Mouse (Mus musculus) forebrain, embryonic 16.5 days (tissue): ENCODE measurements around the gene Kcnn4. TPM values are rescaled to one million over a fixed set of nuclear protein-coding genes. Genes with fewer than 3 reads are reported as not detected.
A peak's percentile ranks its signal among the peaks of the same experiment; 100 is the strongest.

ENCODE experiments used
- ATAC-seq: fragments of 200-750 bp; cut with Nextera tagmentation; 2 replicates; pipeline ENCODE4 v1.8.0; 2017; ENCODE audit warnings: mild to moderate bottlenecking, moderate library complexity
- H3K27ac ChIP-seq: fragments of 300-500 bp; sonication (generic); 2 replicates; pipeline ENCODE4 v1.5.1; 2014; ENCODE audit warnings: low read length, control low read depth
- H3K27me3 ChIP-seq: fragments of 300-500 bp; sonication (generic); replicated peaks from 2 replicates; pipeline ENCODE4 v1.6.1; 2014; ENCODE audit warnings: low read length; ENCODE audit not compliant: control insufficient read depth, insufficient read depth
- H3K36me3 ChIP-seq: fragments of 300-500 bp; sonication (generic); 2 replicates; pipeline ENCODE4 v1.6.1; 2014; ENCODE audit not compliant: control insufficient read depth, insufficient read depth
- H3K4me1 ChIP-seq: fragments of 300-500 bp; sonication (generic); replicated peaks from 2 replicates; pipeline ENCODE4 v1.6.1; 2014; ENCODE audit warnings: low read length; ENCODE audit not compliant: control insufficient read depth, insufficient read depth
- H3K4me2 ChIP-seq: fragments of 300-500 bp; sonication (generic); 2 replicates; pipeline ENCODE4 v1.6.1; 2014; ENCODE audit warnings: mild to moderate bottlenecking, low read length, control low read depth
- H3K4me3 ChIP-seq: fragments of 300-500 bp; sonication (generic); replicated peaks from 2 replicates; pipeline ENCODE4 v1.5.1; 2014; ENCODE audit warnings: mild to moderate bottlenecking, low read length, control low read depth
- H3K9ac ChIP-seq: fragments of 300-500 bp; sonication (generic); replicated peaks from 2 replicates; pipeline ENCODE4 v1.6.1; 2014; ENCODE audit warnings: low read depth, low read length, control low read depth
- H3K9me3 ChIP-seq: fragments of 300-500 bp; sonication (generic); 2 replicates; pipeline ENCODE4 v1.6.1; 2016; ENCODE audit warnings: low read length; ENCODE audit not compliant: control insufficient read depth
- WGBS: fragments of 180-500 bp; shearing (Covaris S2); extraction: QIAGEN DNeasy Blood & Tissue Kit; methylation state at CpG from one replicate; pipeline ENCODE4 v1.1.7; 2014; 5-methylcytosine and 5-hydroxymethylcytosine counted together
- polyA plus RNA-seq: library from polyadenylated mRNA; unstranded; fragments of >200 nt; fragmentation: Nextera tagmentation; extraction: Ambion mirVana; gene quantifications from 2 replicates; pipeline ENCODE4 v1.2.1, GENCODE M21; 2015

Kcnn4 gene
- polyA plus RNA-seq, 1 experiment from 2014 or later, result 0.80 TPM

DNA sequence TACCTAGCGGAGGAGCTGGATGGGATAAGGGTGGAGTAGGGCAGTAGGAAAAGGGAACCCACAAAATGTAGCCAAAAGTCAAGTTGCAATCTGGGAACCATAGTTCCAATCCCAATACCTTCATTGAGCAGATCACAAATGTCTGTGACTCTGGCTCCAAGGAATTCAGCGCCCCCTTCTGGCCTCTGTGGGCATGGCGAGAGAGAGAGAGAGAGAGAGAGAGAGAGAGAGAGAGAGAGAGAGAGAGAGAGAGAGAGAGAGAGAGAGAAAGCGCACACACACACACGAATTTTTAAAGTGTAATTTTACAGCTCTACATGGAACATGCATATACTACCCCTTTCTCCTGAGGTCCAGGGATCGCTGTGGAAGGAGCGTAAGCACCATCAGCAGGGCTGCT is 6.8 kb upstream of the Kcnn4 start:
- H3K4me1 ChIP-seq, result 0 out of 2 replicates have a peak, but pooled peaks cover 3% of the 10 kb centered on the region
- no peak overlapping the region for H3K4me3 ChIP-seq
- no peak for ATAC-seq
- no peaks in the 10 kb centered on the region for H3K36me3 ChIP-seq
- H3K9ac ChIP-seq, result no peak overlapping the region
- H3K27me3 ChIP-seq, result no peaks in the 10 kb centered on the region
- 30% methylated on average over 6 of the region's 7 CpGs for WGBS
- H3K27ac ChIP-seq, result no peak overlapping the region
- H3K9me3 ChIP-seq, result no peaks in the 10 kb centered on the region
- no peak overlapping the region for H3K4me2 ChIP-seq

DNA sequence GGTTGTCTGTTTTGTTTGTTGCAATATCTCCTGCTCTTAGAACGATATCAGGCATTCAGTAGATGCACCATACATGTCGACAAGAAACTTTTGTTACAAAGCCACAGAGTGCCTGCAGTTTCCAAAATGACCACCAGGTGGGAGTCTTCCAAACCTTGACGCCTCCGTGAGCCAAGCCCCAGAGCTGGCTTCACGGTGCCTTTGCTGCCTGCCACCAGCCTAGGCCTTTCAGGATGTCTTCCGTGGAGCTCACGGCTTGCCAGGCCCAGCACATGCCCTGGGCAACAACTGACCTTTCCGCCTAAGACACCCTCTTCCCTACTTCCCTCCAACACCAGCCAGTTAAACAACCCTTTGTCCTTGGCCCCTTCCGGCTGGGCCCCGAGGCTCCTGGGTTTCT is 5.2 kb upstream of the Kcnn4 start:
- peak; percentile 77 for ATAC-seq
- H3K27ac ChIP-seq, result no peak overlapping the region
- H3K27me3 ChIP-seq, result no peaks in the 10 kb centered on the region
- H3K4me2 ChIP-seq, result no peak overlapping the region
- H3K36me3 ChIP-seq, result no peaks in the 10 kb centered on the region
- H3K9ac ChIP-seq, result no peak overlapping the region
- H3K9me3 ChIP-seq, result no peaks in the 10 kb centered on the region
- 0 out of 2 replicates have a peak, but pooled peaks cover 3% of the 10 kb centered on the region for H3K4me1 ChIP-seq
- H3K4me3 ChIP-seq, result no peak overlapping the region
- 19% methylated on average over 10 of the region's 10 CpGs for WGBS

DNA sequence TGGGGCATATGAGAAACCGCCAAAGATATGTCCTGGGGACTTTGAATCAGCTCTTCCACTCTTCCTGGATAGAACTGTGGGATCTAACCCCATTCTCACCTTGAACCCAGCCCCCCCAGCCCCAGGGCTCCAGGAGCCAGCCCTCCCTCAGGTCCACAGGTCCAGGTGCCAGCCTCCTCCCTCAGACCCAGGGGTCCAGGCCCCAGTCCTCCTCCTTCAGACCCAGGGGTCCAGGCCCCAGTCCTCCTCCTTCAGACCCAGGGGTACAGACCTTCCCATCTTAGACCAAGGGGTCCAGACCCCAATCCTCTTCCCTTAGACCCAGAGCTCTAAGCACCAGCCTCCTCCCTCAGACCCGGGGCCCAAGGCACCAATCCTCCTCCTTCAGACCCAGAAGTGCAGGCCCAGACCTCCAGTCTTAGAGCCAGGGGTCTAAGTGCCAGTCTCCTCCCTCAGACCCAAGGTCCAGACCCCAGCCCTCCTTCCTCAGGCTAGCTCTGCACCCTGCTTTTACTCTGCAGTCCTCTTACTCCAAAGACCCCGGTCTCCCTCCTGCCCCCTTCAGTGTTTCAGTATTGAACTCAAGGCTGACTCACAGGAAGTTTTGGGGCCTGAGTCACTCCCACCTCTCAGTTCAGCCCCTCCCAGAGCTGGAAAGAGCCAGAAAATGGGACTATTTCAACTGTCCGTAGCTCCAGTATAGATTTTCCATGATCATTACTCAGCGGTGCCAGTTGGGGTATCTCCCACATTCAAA is 4.6 kb upstream of the Kcnn4 start:
- Histone ChIP-seq H3K36me3 (no peaks in the 10 kb centered on the region), H3K4me3 (no peak overlapping the region), H3K4me2 (no peak overlapping the region), H3K27ac (no peak overlapping the region), H3K9ac (no peak overlapping the region), H3K9me3 (no peaks in the 10 kb centered on the region), H3K4me1 (0 out of 2 replicates have a peak, but pooled peaks cover 3% of the 10 kb centered on the region), H3K27me3 (no peaks in the 10 kb centered on the region)
- WGBS, result 80% methylated on average over 5 of the region's 5 CpGs
- peak; percentile 39 for ATAC-seq

DNA sequence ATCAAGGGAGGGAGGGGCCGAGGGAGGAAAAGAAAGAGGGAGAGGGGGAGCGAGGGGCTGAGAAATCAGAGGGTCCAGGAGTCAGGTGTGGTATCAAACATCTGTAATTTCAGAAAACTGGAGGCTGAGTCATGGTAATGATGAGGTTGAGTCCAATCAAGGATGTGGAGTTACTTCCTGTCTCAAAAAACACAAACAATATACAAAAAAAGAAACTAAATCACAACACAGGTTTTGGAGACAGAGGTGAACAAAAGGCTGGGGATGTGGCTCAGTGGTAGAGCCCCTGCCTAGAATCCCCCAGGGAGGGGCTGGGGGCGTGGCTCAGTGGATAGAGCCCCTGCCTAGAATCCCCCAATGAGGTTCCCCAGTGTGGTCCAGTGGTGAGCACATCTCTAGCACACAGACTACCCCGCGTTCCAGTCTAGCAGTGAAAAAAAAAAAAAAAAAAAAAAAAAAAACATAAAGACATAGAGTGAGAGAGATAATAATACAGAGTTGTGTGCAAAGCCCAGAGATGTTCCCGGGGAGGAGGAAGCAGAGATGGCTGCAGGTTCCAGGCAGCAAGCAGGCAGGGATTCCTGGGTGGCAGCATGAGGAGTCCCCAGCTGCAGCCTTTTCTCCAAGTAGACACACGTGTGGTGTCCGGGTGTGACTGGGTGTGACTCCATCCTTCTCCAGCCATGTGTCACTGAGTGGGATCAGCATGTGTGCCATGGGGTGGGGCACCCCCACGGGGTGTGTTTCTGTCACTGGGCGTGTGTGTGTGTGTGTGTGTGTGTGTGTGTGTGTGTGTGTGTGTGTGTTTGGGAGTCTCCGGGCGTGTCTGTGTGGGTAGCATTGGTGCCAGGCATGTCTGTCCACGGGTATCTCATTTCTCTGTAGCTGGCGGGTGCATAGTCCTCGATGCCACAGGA is 3.1 kb upstream of the Kcnn4 start:
- Histone ChIP-seq H3K36me3 (no peaks in the 10 kb centered on the region), H3K9me3 (no peaks in the 10 kb centered on the region), H3K4me3 (no peak overlapping the region), H3K4me1 (0 out of 2 replicates have a peak, but pooled peaks cover 3% of the 10 kb centered on the region), H3K27ac (no peak overlapping the region), H3K9ac (no peak overlapping the region), H3K27me3 (no peaks in the 10 kb centered on the region), H3K4me2 (no peak overlapping the region)
- WGBS, result 83% methylated on average over 15 of the region's 15 CpGs
- ATAC-seq, result no peak

DNA sequence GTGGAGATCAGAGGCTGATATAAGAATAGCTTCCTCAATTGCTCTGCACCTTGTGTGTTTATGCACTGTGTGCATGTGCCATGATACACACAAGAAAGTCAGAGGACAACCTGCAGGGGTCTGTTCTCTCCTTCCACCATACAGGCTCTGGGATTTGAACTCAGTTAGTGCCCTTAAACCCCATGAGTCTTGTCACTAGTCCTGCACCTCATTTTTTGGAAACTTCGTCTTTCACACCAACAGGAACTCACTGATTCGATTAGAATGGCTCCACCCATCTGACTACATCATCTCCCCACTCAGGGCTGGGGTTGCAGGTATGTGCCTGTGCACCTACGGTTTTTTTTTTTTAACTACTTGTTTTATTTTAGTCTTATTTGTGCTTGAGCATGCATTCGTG is 1.8 kb upstream of the Kcnn4 start:
- Histone ChIP-seq H3K4me3 (no peak overlapping the region), H3K27me3 (no peaks in the 10 kb centered on the region), H3K9me3 (no peaks in the 10 kb centered on the region), H3K4me2 (no peak overlapping the region), H3K9ac (no peak overlapping the region), H3K27ac (no peak overlapping the region), H3K36me3 (no peaks in the 10 kb centered on the region), H3K4me1 (peaks cover 3% of the 10 kb centered on the region; the same call in 1 of the 2 replicates)
- 71% methylated on average over 4 of the region's 4 CpGs for WGBS
- ATAC-seq, result no peak

GRCm38 (mm10) chr7:24368946-24369345 is 1.1 kb upstream of the Kcnn4 start:
- peaks cover 9% of the 10 kb centered on the region for H3K4me1 ChIP-seq
- H3K9me3 ChIP-seq, result no peaks in the 10 kb centered on the region
- H3K4me2 ChIP-seq, result no peak overlapping the region
- H3K9ac ChIP-seq, result no peak overlapping the region
- H3K4me3 ChIP-seq, result no peak overlapping the region
- no peaks in the 10 kb centered on the region for H3K27me3 ChIP-seq
- no peak for ATAC-seq
- no peak overlapping the region for H3K27ac ChIP-seq
- H3K36me3 ChIP-seq, result no peaks in the 10 kb centered on the region
- 89% methylated on average over 7 of the region's 7 CpGs for WGBS

GRCm38 (mm10) chr7:24371012-24371808 is 1.1 kb downstream of the Kcnn4 start:
- Histone ChIP-seq H3K36me3 (no peaks in the 10 kb centered on the region), H3K4me3 (no peak overlapping the region), H3K27ac (no peak overlapping the region), H3K4me1 (peaks cover 7% of the 10 kb centered on the region), H3K4me2 (no peak overlapping the region), H3K9me3 (no peaks in the 10 kb centered on the region), H3K9ac (no peak overlapping the region), H3K27me3 (no peaks in the 10 kb centered on the region)
- no peak for ATAC-seq
- WGBS, result 90% methylated on average over 7 of the region's 7 CpGs

GRCm38 (mm10) chr7:24371809-24372145 is 1.7 kb downstream of the Kcnn4 start:
- no peak overlapping the region for H3K9ac ChIP-seq
- no peak overlapping the region for H3K4me2 ChIP-seq
- no peak overlapping the region for H3K4me3 ChIP-seq
- no peak for ATAC-seq
- no peaks in the 10 kb centered on the region; the same call in 1 of the 2 replicates for H3K27me3 ChIP-seq
- H3K27ac ChIP-seq, result no peak overlapping the region
- H3K36me3 ChIP-seq, result no peaks in the 10 kb centered on the region
- H3K4me1 ChIP-seq, result peaks cover 7% of the 10 kb centered on the region
- H3K9me3 ChIP-seq, result no peaks in the 10 kb centered on the region
- WGBS, result 64% methylated on average over 3 of the region's 3 CpGs

- WGBS, result 86% methylated on average over 10 of the region's 11 CpGs
- no peak overlapping the region for H3K4me2 ChIP-seq
- H3K4me1 ChIP-seq, result peaks cover 12% of the 10 kb centered on the region
- no peak for ATAC-seq
- peaks cover 3% of the 10 kb centered on the region; the same call in 1 of the 2 replicates for H3K27me3 ChIP-seq
- no peak overlapping the region for H3K27ac ChIP-seq
- H3K36me3 ChIP-seq, result no peaks in the 10 kb centered on the region
- no peak overlapping the region for H3K4me3 ChIP-seq
- H3K9me3 ChIP-seq, result no peaks in the 10 kb centered on the region
- H3K9ac ChIP-seq, result no peak overlapping the region
Observed at GRCm38 (mm10) chr7:24372300-24372699, 2.2 kb downstream of the Kcnn4 start.
